Mouse (Mus musculus): ENCODE results near the gene Brpf3. TPM values are rescaled to one million over a fixed set of nuclear protein-coding genes. Genes with fewer than 3 reads are reported as not detected.
"Not testable (repeated sequence)": the region's sequence is repeated elsewhere in the genome, so short reads cannot be mapped to it uniquely, and the experiment has no call there.

Brpf3 gene
- polyA plus RNA-seq, 1 experiment from 2014 or later: 5.4 TPM

GRCm38 (mm10) chr17:28832875-28833274, 32.0 kb downstream of the Brpf3 start:
- H3K27ac ChIP-seq (ENCODE audit: low read depth, low read length): no peak overlapping the region
- peaks cover 92% of the 10 kb centered on the region for H3K36me3 ChIP-seq (ENCODE audit: control insufficient read depth, insufficient read depth, low read length)
- H3K4me2 ChIP-seq (ENCODE audit: low read length): no peak overlapping the region
- no peaks in the 10 kb centered on the region for H3K4me1 ChIP-seq (ENCODE audit: control insufficient read depth, insufficient read depth, low read length)
- no peak overlapping the region for H3K4me3 ChIP-seq (ENCODE audit: low read depth, low read length)
- no peaks in the 10 kb centered on the region for H3K27me3 ChIP-seq (replicated peaks; ENCODE audit: control insufficient read depth, insufficient read depth, low read length)
- no peak for DNase-seq (ENCODE audit: low spot score)
- ATAC-seq: no peak
- WGBS: 95% methylated on average over 3 of the region's 3 CpGs
- H3K9ac ChIP-seq (ENCODE audit: low read length): no peak overlapping the region
- H3K9me3 ChIP-seq (replicated peaks; ENCODE audit: control insufficient read depth, low read length): no peaks in the 10 kb centered on the region

GRCm38 (mm10) chr17:28834676-28835075, 33.8 kb downstream of the Brpf3 start:
- H3K27me3 ChIP-seq (replicated peaks; ENCODE audit: control insufficient read depth, insufficient read depth, low read length): no peaks in the 10 kb centered on the region
- H3K4me2 ChIP-seq (ENCODE audit: low read length): no peak overlapping the region
- H3K36me3 ChIP-seq (ENCODE audit: control insufficient read depth, insufficient read depth, low read length): peaks cover 91% of the 10 kb centered on the region
- no peak overlapping the region for H3K27ac ChIP-seq (ENCODE audit: low read depth, low read length)
- no peaks in the 10 kb centered on the region for H3K4me1 ChIP-seq (ENCODE audit: control insufficient read depth, insufficient read depth, low read length)
- no peak overlapping the region for H3K9ac ChIP-seq (ENCODE audit: low read length)
- no peak overlapping the region for H3K4me3 ChIP-seq (ENCODE audit: low read depth, low read length)
- 93% methylated on average over 10 of the region's 10 CpGs for WGBS
- H3K9me3 ChIP-seq (replicated peaks; ENCODE audit: control insufficient read depth, low read length): no peaks in the 10 kb centered on the region
- ATAC-seq: no peak
- DNase-seq (ENCODE audit: low spot score): no peak

GRCm38 (mm10) chr17:28837840-28838239, 37.0 kb downstream of the Brpf3 start:
- 94% methylated on average over 7 of the region's 7 CpGs for WGBS
- peaks cover 60% of the 10 kb centered on the region for H3K36me3 ChIP-seq (ENCODE audit: control insufficient read depth, insufficient read depth, low read length)
- DNase-seq (ENCODE audit: low spot score) (no peak), ATAC-seq (no peak)
- no peaks in the 10 kb centered on the region for H3K27me3 ChIP-seq (replicated peaks; ENCODE audit: control insufficient read depth, insufficient read depth, low read length)
- H3K9me3 ChIP-seq (replicated peaks; ENCODE audit: control insufficient read depth, low read length): no peaks in the 10 kb centered on the region
- no peaks in the 10 kb centered on the region for H3K4me1 ChIP-seq (ENCODE audit: control insufficient read depth, insufficient read depth, low read length)
- H3K27ac ChIP-seq (ENCODE audit: low read depth, low read length): no peak overlapping the region
- no peak overlapping the region for H3K4me2 ChIP-seq (ENCODE audit: low read length)
- H3K4me3 ChIP-seq (ENCODE audit: low read depth, low read length): no peak overlapping the region
- H3K9ac ChIP-seq (ENCODE audit: low read length): no peak overlapping the region

DNA sequence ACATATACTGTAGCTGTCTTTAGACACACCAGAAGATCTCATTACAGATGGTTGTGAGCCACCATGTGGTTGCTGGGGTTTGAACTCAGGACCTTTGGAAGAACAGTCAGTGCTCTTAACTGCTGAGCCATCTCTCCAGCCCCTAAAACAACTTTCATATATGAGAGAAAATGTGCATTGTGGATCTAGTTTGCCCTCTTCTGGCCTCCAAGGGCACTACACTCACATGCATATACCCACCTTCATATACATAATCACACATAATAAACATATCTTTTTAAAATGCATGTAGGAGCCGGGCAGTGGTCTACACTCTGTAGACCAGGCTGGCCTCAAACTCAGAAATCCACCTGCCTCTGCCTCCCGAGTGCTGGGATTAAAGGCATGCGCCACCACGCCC, 41.1 kb downstream of the Brpf3 start:
- H3K4me2 ChIP-seq (ENCODE audit: low read length); H3K4me3 ChIP-seq (ENCODE audit: low read depth, low read length); H3K4me1 ChIP-seq (ENCODE audit: control insufficient read depth, insufficient read depth, low read length); ATAC-seq; DNase-seq (ENCODE audit: low spot score); H3K9ac ChIP-seq (ENCODE audit: low read length); H3K27me3 ChIP-seq (replicated peaks; ENCODE audit: control insufficient read depth, insufficient read depth, low read length); H3K27ac ChIP-seq (ENCODE audit: low read depth, low read length); H3K9me3 ChIP-seq (replicated peaks; ENCODE audit: control insufficient read depth, low read length): not testable (repeated sequence)
- whole genome bisulfite sequencing: 98% methylated on average over 4 of the region's 4 CpGs
- peaks cover 27% of the 10 kb centered on the region for H3K36me3 ChIP-seq (ENCODE audit: control insufficient read depth, insufficient read depth, low read length)

- H3K4me3 ChIP-seq (ENCODE audit: low read depth, low read length): no peak overlapping the region
- peaks cover 10% of the 10 kb centered on the region for H3K36me3 ChIP-seq (ENCODE audit: control insufficient read depth, insufficient read depth, low read length)
- no peak overlapping the region for H3K9ac ChIP-seq (ENCODE audit: low read length)
- ATAC-seq (no peak), DNase-seq (ENCODE audit: low spot score) (no peak)
- H3K27ac ChIP-seq (ENCODE audit: low read depth, low read length): no peak overlapping the region
- no peaks in the 10 kb centered on the region for H3K9me3 ChIP-seq (replicated peaks; ENCODE audit: control insufficient read depth, low read length)
- no peaks in the 10 kb centered on the region for H3K4me1 ChIP-seq (ENCODE audit: control insufficient read depth, insufficient read depth, low read length)
- 80% methylated on average over 5 of the region's 5 CpGs for WGBS
- no peak overlapping the region for H3K4me2 ChIP-seq (ENCODE audit: low read length)
- no peaks in the 10 kb centered on the region for H3K27me3 ChIP-seq (replicated peaks; ENCODE audit: control insufficient read depth, insufficient read depth, low read length)
Measured at GRCm38 (mm10) chr17:28843665-28844064, 42.8 kb downstream of the Brpf3 start.

DNA sequence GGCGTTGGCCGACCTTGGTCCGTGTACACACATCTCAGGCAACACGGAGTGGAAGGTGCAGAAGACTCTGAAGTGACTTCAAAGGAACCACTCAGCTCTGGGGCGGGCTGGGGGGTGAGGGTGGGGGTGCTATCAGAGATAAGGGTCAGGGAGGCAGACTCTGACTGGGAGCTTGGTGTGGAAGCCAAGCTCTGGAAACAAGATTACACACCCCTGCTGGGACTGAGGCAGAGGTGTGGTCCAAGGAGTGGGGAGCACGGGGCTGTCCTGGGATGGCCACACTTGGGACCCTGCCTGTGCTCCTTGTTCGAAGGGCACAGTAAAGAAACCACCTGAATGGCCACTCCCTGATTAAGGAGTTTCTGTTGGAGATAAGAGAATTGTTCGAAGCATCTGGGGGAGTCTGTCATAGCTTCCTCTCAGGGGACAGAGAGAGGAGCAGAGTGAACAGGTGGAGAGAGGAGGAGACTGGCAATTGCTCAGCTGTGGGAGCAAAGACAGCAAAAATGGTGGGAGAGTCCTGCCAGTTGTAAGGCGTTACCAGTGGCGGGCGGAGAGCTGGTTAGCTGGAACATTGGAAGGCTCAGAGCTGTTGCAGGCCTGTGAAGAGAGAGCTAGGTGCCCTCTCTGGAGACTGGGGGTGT, 46.2 kb downstream of the Brpf3 start:
- no peaks in the 10 kb centered on the region for H3K27me3 ChIP-seq (replicated peaks; ENCODE audit: control insufficient read depth, insufficient read depth, low read length)
- no peak for DNase-seq (ENCODE audit: low spot score)
- no peaks in the 10 kb centered on the region for H3K9me3 ChIP-seq (replicated peaks; ENCODE audit: control insufficient read depth, low read length)
- no peak overlapping the region for H3K4me2 ChIP-seq (ENCODE audit: low read length)
- WGBS: 74% methylated on average over 11 of the region's 11 CpGs
- no peak overlapping the region for H3K9ac ChIP-seq (ENCODE audit: low read length)
- no peaks in the 10 kb centered on the region for H3K36me3 ChIP-seq (ENCODE audit: control insufficient read depth, insufficient read depth, low read length)
- no peak for ATAC-seq
- H3K4me3 ChIP-seq (ENCODE audit: low read depth, low read length): no peak overlapping the region
- no peaks in the 10 kb centered on the region for H3K4me1 ChIP-seq (ENCODE audit: control insufficient read depth, insufficient read depth, low read length)
- H3K27ac ChIP-seq (ENCODE audit: low read depth, low read length): no peak overlapping the region

GRCm38 (mm10) chr17:28850511-28850910, 49.6 kb downstream of the Brpf3 start:
- WGBS: 95% methylated on average over 5 of the region's 5 CpGs
- Histone ChIP-seq H3K4me1 (ENCODE audit: control insufficient read depth, insufficient read depth, low read length) (no peaks in the 10 kb centered on the region), H3K27me3 (replicated peaks; ENCODE audit: control insufficient read depth, insufficient read depth, low read length) (no peaks in the 10 kb centered on the region), H3K4me3 (ENCODE audit: low read depth, low read length) (no peak overlapping the region), H3K27ac (ENCODE audit: low read depth, low read length) (no peak overlapping the region), H3K4me2 (ENCODE audit: low read length) (no peak overlapping the region), H3K36me3 (ENCODE audit: control insufficient read depth, insufficient read depth, low read length) (no peaks in the 10 kb centered on the region), H3K9ac (ENCODE audit: low read length) (no peak overlapping the region), H3K9me3 (replicated peaks; ENCODE audit: control insufficient read depth, low read length) (no peaks in the 10 kb centered on the region)
- ATAC-seq (no peak), DNase-seq (ENCODE audit: low spot score) (no peak)

DNA sequence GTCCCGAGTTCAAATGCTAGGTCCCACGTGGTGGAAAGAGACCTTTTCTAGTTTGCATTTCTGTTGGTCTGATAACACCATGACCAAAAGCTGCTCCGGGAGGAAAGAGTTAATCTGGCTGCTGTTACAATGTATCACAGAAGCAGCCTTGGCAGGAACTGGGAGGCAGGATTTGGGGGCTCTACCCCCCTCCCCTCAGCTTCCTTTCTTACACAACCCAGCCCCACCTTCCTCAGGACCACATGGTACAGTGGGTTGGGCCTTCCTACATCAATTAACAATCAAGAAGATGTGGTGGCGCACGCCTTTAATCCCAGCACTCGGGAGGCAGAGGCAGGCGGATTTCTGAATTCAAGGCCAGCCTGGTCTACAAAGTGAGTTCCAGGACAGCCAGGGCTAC, 53.5 kb downstream of the Brpf3 start:
- H3K27me3 ChIP-seq (replicated peaks; ENCODE audit: control insufficient read depth, insufficient read depth, low read length): no peaks in the 10 kb centered on the region
- no peaks in the 10 kb centered on the region for H3K4me1 ChIP-seq (ENCODE audit: control insufficient read depth, insufficient read depth, low read length)
- H3K4me3 ChIP-seq (ENCODE audit: low read depth, low read length): no peak overlapping the region
- H3K9ac ChIP-seq (ENCODE audit: low read length): no peak overlapping the region
- no peak overlapping the region for H3K27ac ChIP-seq (ENCODE audit: low read depth, low read length)
- DNase-seq (ENCODE audit: low spot score) (no peak), ATAC-seq (no peak)
- H3K9me3 ChIP-seq (replicated peaks; ENCODE audit: control insufficient read depth, low read length): no peaks in the 10 kb centered on the region
- no peak overlapping the region for H3K4me2 ChIP-seq (ENCODE audit: low read length)
- 79% methylated on average over 7 of the region's 7 CpGs for WGBS
- H3K36me3 ChIP-seq (ENCODE audit: control insufficient read depth, insufficient read depth, low read length): no peaks in the 10 kb centered on the region

GRCm38 (mm10) chr17:28855166-28855885, 54.4 kb downstream of the Brpf3 start:
- ATAC-seq: no peak
- WGBS: 82% methylated on average over 9 of the region's 9 CpGs
- Histone ChIP-seq H3K27ac (ENCODE audit: low read depth, low read length) (no peak overlapping the region), H3K9ac (ENCODE audit: low read length) (no peak overlapping the region), H3K9me3 (replicated peaks; ENCODE audit: control insufficient read depth, low read length) (no peaks in the 10 kb centered on the region), H3K36me3 (ENCODE audit: control insufficient read depth, insufficient read depth, low read length) (no peaks in the 10 kb centered on the region), H3K4me3 (ENCODE audit: low read depth, low read length) (no peak overlapping the region), H3K27me3 (replicated peaks; ENCODE audit: control insufficient read depth, insufficient read depth, low read length) (no peaks in the 10 kb centered on the region), H3K4me2 (ENCODE audit: low read length) (no peak overlapping the region), H3K4me1 (ENCODE audit: control insufficient read depth, insufficient read depth, low read length) (no peaks in the 10 kb centered on the region)
- no peak for DNase-seq (ENCODE audit: low spot score)
